Mouse (Mus musculus): ENCODE results near the gene Fgg.

Gene Fgg

GRCm38 (mm10) chr3:83025475-83026301, 18.2 kb downstream of the Fgg start, which contains the start of gene Fga:
Gene Fga (plus strand): TSS chr3:83026076.
- DNase-seq (ENCODE audit: low spot score), result no peak

- no peak for DNase-seq (ENCODE audit: low spot score)
These were observed 20.2 kb downstream of the Fgg start for GRCm38 (mm10) chr3:83027546-83028251.

GRCm38 (mm10) chr3:83030331-83030730, 22.8 kb downstream of the Fgg start:
- DNase-seq (ENCODE audit: low spot score), result no peak

- DNase-seq (ENCODE audit: low spot score), result no peak
These were observed 25.3 kb downstream of the Fgg start for GRCm38 (mm10) chr3:83032746-83033308.

- no peak for DNase-seq (ENCODE audit: low spot score)
These were observed 26.3 kb downstream of the Fgg start for GRCm38 (mm10) chr3:83033801-83034200.

- no peak for DNase-seq (ENCODE audit: low spot score)
These were observed 31.3 kb downstream of the Fgg start for GRCm38 (mm10) chr3:83038865-83039264.

- DNase-seq (ENCODE audit: low spot score), result no peak
These were observed 32.1 kb downstream of the Fgg start for GRCm38 (mm10) chr3:83039666-83040065.

GRCm38 (mm10) chr3:83042451-83042850, 34.9 kb downstream of the Fgg start:
- no peak for DNase-seq (ENCODE audit: low spot score)

- no peak for DNase-seq (ENCODE audit: low spot score)
These were observed 39.1 kb downstream of the Fgg start for GRCm38 (mm10) chr3:83046649-83047048.

GRCm38 (mm10) chr3:83049680-83050079, 42.2 kb downstream of the Fgg start, which contains the start of gene Fgb:
Gene Fgb (minus strand): TSS chr3:83049863.
- DNase-seq (ENCODE audit: low spot score), result no peak

GRCm38 (mm10) chr3:83050661-83051060, 43.1 kb downstream of the Fgg start:
- no peak for DNase-seq (ENCODE audit: low spot score)

GRCm38 (mm10) chr3:83052102-83052501, 44.6 kb downstream of the Fgg start:
- DNase-seq (ENCODE audit: low spot score), result no peak

- DNase-seq (ENCODE audit: low spot score), result no peak
These were observed 45.6 kb downstream of the Fgg start for GRCm38 (mm10) chr3:83053126-83053525.

- DNase-seq (ENCODE audit: low spot score), result no peak
These were observed 46.2 kb downstream of the Fgg start for GRCm38 (mm10) chr3:83053758-83054157.

- no peak for DNase-seq (ENCODE audit: low spot score)
These were observed 47.2 kb downstream of the Fgg start for GRCm38 (mm10) chr3:83054759-83055158.

- DNase-seq (ENCODE audit: low spot score), result peak; percentile 98
These were observed 47.9 kb downstream of the Fgg start, which contains the start of gene Plrg1 for GRCm38 (mm10) chr3:83055281-83056038. Gene Plrg1 (plus strand): TSS chr3:83055522.

- DNase-seq (ENCODE audit: low spot score), result no peak
These were observed 49.5 kb downstream of the Fgg start for GRCm38 (mm10) chr3:83057046-83057445.

All from testis, postnatal 14 days (tissue).